Mouse (Mus musculus) kidney, embryonic 15.5 days (tissue): ENCODE measurements around the gene Zdhhc1. TPM values are rescaled to one million over a fixed set of nuclear protein-coding genes. Genes with fewer than 3 reads are reported as not detected.
A peak's percentile ranks its signal among the peaks of the same experiment; 100 is the strongest.

ENCODE experiments used
- ATAC-seq: fragments of 200-750 bp; cut with Nextera tagmentation; replicated peaks from 2 replicates; pipeline ENCODE4 v1.8.0; 2017; ENCODE audit warnings: moderate TSS enrichment; ENCODE audit not compliant: low FRiP score
- H3K27ac ChIP-seq: fragments of 300-500 bp; sonication (generic); 2 replicates; pipeline ENCODE4 v1.5.1; 2015; ENCODE audit warnings: mild to moderate bottlenecking, inconsistent platforms
- H3K27me3 ChIP-seq: fragments of 300-500 bp; sonication (generic); 2 replicates; pipeline ENCODE4 v1.6.1; 2015; ENCODE audit warnings: inconsistent platforms
- H3K36me3 ChIP-seq: fragments of 300-500 bp; sonication (generic); 2 replicates; pipeline ENCODE4 v1.6.1; 2015; ENCODE audit warnings: inconsistent platforms
- H3K4me1 ChIP-seq: fragments of 300-500 bp; sonication (generic); 2 replicates; pipeline ENCODE4 v1.6.1; 2015; ENCODE audit warnings: inconsistent platforms
- H3K4me2 ChIP-seq: fragments of 300-500 bp; sonication (generic); 2 replicates; pipeline ENCODE4 v1.6.1; 2015; ENCODE audit warnings: moderate library complexity, mild to moderate bottlenecking, inconsistent platforms
- H3K4me3 ChIP-seq: fragments of 300-500 bp; sonication (generic); replicated peaks from 2 replicates; pipeline ENCODE4 v1.5.1; 2015; ENCODE audit warnings: mild to moderate bottlenecking, inconsistent platforms
- H3K9ac ChIP-seq: fragments of 300-500 bp; sonication (generic); 2 replicates; pipeline ENCODE4 v1.6.1; 2015; ENCODE audit warnings: mild to moderate bottlenecking, inconsistent platforms
- H3K9me3 ChIP-seq: fragments of 300-500 bp; sonication (generic); replicated peaks from 2 replicates; pipeline ENCODE4 v1.6.1; 2016; ENCODE audit warnings: inconsistent platforms
- WGBS: fragments of 180-500 bp; shearing (Covaris S2); methylation state at CpG from one replicate; pipeline ENCODE4 v1.1.7; 2015; ENCODE audit warnings: mixed read lengths; 5-methylcytosine and 5-hydroxymethylcytosine counted together
- polyA plus RNA-seq: library from polyadenylated mRNA; unstranded; fragments of >200 nt; fragmentation: Nextera tagmentation; extraction: Ambion mirVana; gene quantifications from 2 replicates; pipeline ENCODE4 v1.2.1, GENCODE M21; 2015

Zdhhc1 gene
- polyA plus RNA-seq, 1 experiment from 2014 or later: 43.7 TPM

DNA sequence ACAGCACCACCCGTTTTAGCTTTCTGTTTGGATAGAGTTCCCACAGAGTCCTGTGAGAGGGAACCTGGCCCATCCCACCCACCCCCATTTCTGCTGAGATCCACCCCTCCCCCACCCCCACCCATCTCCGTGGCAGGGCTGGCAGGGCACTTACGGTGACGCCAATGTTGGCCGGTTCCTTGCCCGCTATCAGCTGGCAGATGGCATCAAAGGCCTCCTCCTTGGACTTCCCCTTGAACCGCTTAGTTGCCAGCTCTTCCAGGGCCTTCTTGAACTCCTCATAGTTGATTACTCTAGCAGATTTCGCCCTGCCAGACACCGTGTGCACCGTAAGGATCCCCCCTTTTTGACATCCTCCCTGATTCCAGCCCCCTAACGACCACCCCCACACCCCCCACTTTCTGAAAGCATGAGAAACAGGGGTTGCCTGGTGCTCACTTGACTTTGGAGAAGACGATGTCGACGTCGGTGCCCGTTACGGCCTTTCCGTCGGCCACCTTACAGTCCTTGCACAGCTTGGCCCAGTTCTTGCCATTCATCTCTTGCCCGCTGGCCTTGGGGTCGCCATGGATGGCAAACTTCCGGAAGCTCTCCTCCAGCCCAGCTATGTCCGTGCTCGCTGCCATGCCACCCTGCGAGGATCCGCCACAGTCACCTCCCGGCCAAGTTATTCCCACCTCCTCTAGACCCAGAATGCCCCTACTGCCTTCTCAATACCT is 28.5 kb downstream of the Zdhhc1 start:
- 90% methylated on average over 27 of the region's 27 CpGs for WGBS
- H3K9ac ChIP-seq: no peak overlapping the region

DNA sequence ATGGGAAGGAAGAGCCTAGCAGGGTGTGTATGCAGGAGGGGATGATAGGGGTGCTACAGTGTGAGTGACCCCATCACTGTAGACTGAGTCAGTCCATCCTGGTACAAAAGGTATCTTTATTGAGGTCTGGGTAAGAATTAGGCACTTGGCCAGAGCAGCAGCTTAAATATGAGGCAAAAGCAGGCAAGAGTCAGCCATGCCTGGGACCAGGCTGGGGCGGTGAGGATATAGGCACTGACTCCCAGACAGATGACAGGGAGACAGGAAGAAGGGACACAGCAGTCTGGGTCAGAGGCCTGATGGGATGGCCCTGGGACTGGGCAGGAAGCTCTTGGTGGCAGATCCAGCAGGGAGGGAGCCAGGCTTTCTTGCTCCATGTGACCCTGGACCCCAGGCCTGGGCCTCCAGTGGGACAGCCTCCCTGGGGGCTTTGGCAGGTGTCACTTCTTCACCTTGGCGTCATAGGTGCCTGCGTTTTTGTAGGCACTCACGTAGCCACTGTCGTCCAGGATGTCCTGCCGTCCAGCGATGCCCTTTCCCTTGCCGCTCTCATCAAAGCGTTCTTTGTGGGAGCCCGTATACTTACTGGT is 29.2 kb downstream of the Zdhhc1 start:
- WGBS: 89% methylated on average over 10 of the region's 10 CpGs
- no peaks in the 10 kb centered on the region; the same call in 1 of the 2 replicates for H3K27me3 ChIP-seq
- no peak overlapping the region for H3K27ac ChIP-seq
- H3K9me3 ChIP-seq: no peaks in the 10 kb centered on the region
- H3K9ac ChIP-seq: no peak overlapping the region
- H3K36me3 ChIP-seq: peaks cover 4% of the 10 kb centered on the region; the same call in 1 of the 2 replicates
- H3K4me3 ChIP-seq: no peak overlapping the region
- no peak overlapping the region for H3K4me2 ChIP-seq
- no peak for ATAC-seq
- peaks cover 33% of the 10 kb centered on the region for H3K4me1 ChIP-seq

More for the DNA sequence above, 28.5 kb downstream of the Zdhhc1 start:
- no peak overlapping the region for H3K27ac ChIP-seq
- peaks cover 36% of the 10 kb centered on the region for H3K4me1 ChIP-seq
- H3K9me3 ChIP-seq: no peaks in the 10 kb centered on the region
- no peak overlapping the region for H3K4me3 ChIP-seq
- no peak overlapping the region for H3K4me2 ChIP-seq
- H3K36me3 ChIP-seq: peaks cover 10% of the 10 kb centered on the region
- H3K27me3 ChIP-seq: peaks cover 7% of the 10 kb centered on the region; the same call in 1 of the 2 replicates
- no peak for ATAC-seq

- 80% methylated on average over 7 of the region's 7 CpGs for WGBS
- H3K36me3 ChIP-seq: 0 out of 2 replicates have a peak, but pooled peaks cover 3% of the 10 kb centered on the region
- no peak overlapping the region for H3K4me2 ChIP-seq
- H3K27me3 ChIP-seq: no peaks in the 10 kb centered on the region
- H3K4me1 ChIP-seq: peaks cover 28% of the 10 kb centered on the region
- H3K4me3 ChIP-seq: no peak overlapping the region
- no peak for ATAC-seq
- no peak overlapping the region for H3K9ac ChIP-seq
- H3K27ac ChIP-seq: no peak overlapping the region
- no peaks in the 10 kb centered on the region for H3K9me3 ChIP-seq
These were observed 29.9 kb downstream of the Zdhhc1 start for GRCm38 (mm10) chr8:105466700-105467291.

GRCm38 (mm10) chr8:105466246-105466645 is 30.5 kb downstream of the Zdhhc1 start:
- Histone ChIP-seq H3K36me3 (0 out of 2 replicates have a peak, but pooled peaks cover 3% of the 10 kb centered on the region), H3K27me3 (no peaks in the 10 kb centered on the region), H3K4me1 (peaks cover 26% of the 10 kb centered on the region), H3K9me3 (no peaks in the 10 kb centered on the region), H3K4me3 (no peak overlapping the region), H3K27ac (no peak overlapping the region), H3K4me2 (no peak overlapping the region), H3K9ac (no peak overlapping the region)
- no peak for ATAC-seq
- WGBS: 75% methylated on average over 6 of the region's 6 CpGs

- Histone ChIP-seq H3K27me3 (no peaks in the 10 kb centered on the region), H3K9ac (no peak overlapping the region), H3K9me3 (no peaks in the 10 kb centered on the region), H3K27ac (no peak overlapping the region), H3K36me3 (0 out of 2 replicates have a peak, but pooled peaks cover 3% of the 10 kb centered on the region), H3K4me3 (no peak overlapping the region), H3K4me2 (no peak overlapping the region), H3K4me1 (peaks cover 19% of the 10 kb centered on the region)
- no peak for ATAC-seq
- 76% methylated on average over 7 of the region's 7 CpGs for WGBS
These were observed 32.1 kb downstream of the Zdhhc1 start for GRCm38 (mm10) chr8:105464595-105464994.

- H3K9me3 ChIP-seq: no peaks in the 10 kb centered on the region
- no peak overlapping the region for H3K4me2 ChIP-seq
- H3K36me3 ChIP-seq: no peaks in the 10 kb centered on the region
- no peaks in the 10 kb centered on the region for H3K27me3 ChIP-seq
- no peak overlapping the region for H3K9ac ChIP-seq
- H3K4me1 ChIP-seq: peaks cover 15% of the 10 kb centered on the region
- WGBS: 32% methylated on average over 13 of the region's 13 CpGs
- H3K27ac ChIP-seq: no peak overlapping the region
- H3K4me3 ChIP-seq: no peak overlapping the region
- ATAC-seq: 0 out of 2 replicates have a peak, but pooled peaks have one; percentile 22
These were observed 35.5 kb downstream of the Zdhhc1 start for GRCm38 (mm10) chr8:105461085-105461803.

- Histone ChIP-seq H3K27ac (no peak overlapping the region), H3K4me1 (peaks cover 6% of the 10 kb centered on the region; the same call in 1 of the 2 replicates), H3K36me3 (no peaks in the 10 kb centered on the region), H3K27me3 (no peaks in the 10 kb centered on the region; the same call in 1 of the 2 replicates), H3K9ac (no peak overlapping the region), H3K4me3 (no peak overlapping the region), H3K9me3 (no peaks in the 10 kb centered on the region), H3K4me2 (no peak overlapping the region)
- no peak for ATAC-seq
- WGBS: 55% methylated on average over 10 of the region's 10 CpGs
These were observed 41.5 kb downstream of the Zdhhc1 start for GRCm38 (mm10) chr8:105455218-105455617.

DNA sequence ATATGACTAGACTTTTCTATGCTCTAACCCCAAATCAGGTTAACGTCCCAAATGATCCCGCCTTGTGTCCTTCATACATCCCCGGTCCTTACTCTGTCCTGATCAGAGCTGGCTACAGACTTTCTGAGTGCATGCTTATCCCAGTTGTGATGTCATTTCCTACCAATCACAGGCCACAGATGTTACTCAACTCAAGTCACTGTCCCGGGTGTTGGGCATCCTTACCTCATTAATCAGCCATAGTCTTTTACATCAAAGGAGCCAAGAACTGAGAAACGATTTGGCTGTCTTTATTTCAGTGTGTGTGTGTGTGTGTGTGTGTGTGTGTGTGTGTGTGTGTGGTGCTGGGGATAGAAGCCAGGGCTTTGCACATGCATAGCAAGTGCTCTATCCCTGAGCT is 42.6 kb downstream of the Zdhhc1 start:
- ATAC-seq: no peak
- Histone ChIP-seq H3K9me3 (no peaks in the 10 kb centered on the region), H3K36me3 (no peaks in the 10 kb centered on the region), H3K27me3 (no peaks in the 10 kb centered on the region; the same call in 1 of the 2 replicates), H3K4me3 (no peak overlapping the region), H3K4me2 (no peak overlapping the region), H3K27ac (no peak overlapping the region), H3K4me1 (peaks cover 6% of the 10 kb centered on the region; the same call in 1 of the 2 replicates), H3K9ac (no peak overlapping the region)
- 52% methylated on average over 5 of the region's 5 CpGs for WGBS

GRCm38 (mm10) chr8:105453296-105453695 is 43.4 kb downstream of the Zdhhc1 start:
- peaks cover 6% of the 10 kb centered on the region; the same call in 1 of the 2 replicates for H3K4me1 ChIP-seq

GRCm38 (mm10) chr8:105451903-105452603 is 44.6 kb downstream of the Zdhhc1 start:
- no peaks in the 10 kb centered on the region for H3K36me3 ChIP-seq
- H3K27ac ChIP-seq: no peak overlapping the region
- H3K9ac ChIP-seq: no peak overlapping the region
- no peak for ATAC-seq
- peaks cover 6% of the 10 kb centered on the region; the same call in 1 of the 2 replicates for H3K4me1 ChIP-seq
- H3K27me3 ChIP-seq: no peaks in the 10 kb centered on the region; the same call in 1 of the 2 replicates
- no peak overlapping the region for H3K4me2 ChIP-seq
- 67% methylated on average over 15 of the region's 15 CpGs for WGBS
- H3K4me3 ChIP-seq: no peak overlapping the region
- H3K9me3 ChIP-seq: no peaks in the 10 kb centered on the region

More at GRCm38 (mm10) chr8:105453296-105453695, 43.4 kb downstream of the Zdhhc1 start:
- no peak for ATAC-seq
- Histone ChIP-seq H3K36me3 (no peaks in the 10 kb centered on the region), H3K27ac (peak overlapping the region; percentile 49), H3K9ac (no peak overlapping the region), H3K4me2 (no peak overlapping the region), H3K9me3 (no peaks in the 10 kb centered on the region), H3K27me3 (no peaks in the 10 kb centered on the region; the same call in 1 of the 2 replicates), H3K4me3 (no peak overlapping the region)
- 65% methylated on average over 5 of the region's 5 CpGs for WGBS

GRCm38 (mm10) chr8:105450977-105451376 is 45.7 kb downstream of the Zdhhc1 start:
- H3K27me3 ChIP-seq: no peaks in the 10 kb centered on the region; the same call in 1 of the 2 replicates
- H3K9ac ChIP-seq: no peak overlapping the region
- no peak overlapping the region for H3K4me3 ChIP-seq
- peaks cover 8% of the 10 kb centered on the region for H3K4me1 ChIP-seq
- no peaks in the 10 kb centered on the region for H3K36me3 ChIP-seq
- no peak overlapping the region for H3K4me2 ChIP-seq
- 63% methylated on average over 1 of the region's 1 CpGs for WGBS
- no peak for ATAC-seq
- no peaks in the 10 kb centered on the region for H3K9me3 ChIP-seq
- no peak overlapping the region for H3K27ac ChIP-seq
